Mouse (Mus musculus): ENCODE data around the gene Pin4.
"Not testable (repeated sequence)": the region's sequence is repeated elsewhere in the genome, so short reads cannot be mapped to it uniquely, and the experiment has no call there.

Pin4 gene

GRCm38 (mm10) chrX:102119042-102119864 lies at the start of gene Pin4:
TSS of gene Pin4 (plus strand) at chrX:102119447.
- peak; percentile 88 to 89 for DNase-seq (ENCODE audit: low spot score in 2 of 2)

- DNase-seq (ENCODE audit: low spot score in 2 of 2), result peak; percentile 51 to 57
Observed at GRCm38 (mm10) chrX:102070591-102071471, 48.4 kb upstream of the Pin4 start, which contains the start of gene Rtl5. TSS of gene Rtl5 (minus strand) at chrX:102071304.

- no peak for DNase-seq (ENCODE audit: low spot score in 2 of 2)
Observed at GRCm38 (mm10) chrX:102071517-102071916, 47.7 kb upstream of the Pin4 start.

- no peak for DNase-seq (ENCODE audit: low spot score in 2 of 2)
Observed at GRCm38 (mm10) chrX:102073605-102074325, 45.5 kb upstream of the Pin4 start.

- no peak for DNase-seq (ENCODE audit: low spot score in 2 of 2)
Observed at GRCm38 (mm10) chrX:102074435-102074834, 44.8 kb upstream of the Pin4 start.

GRCm38 (mm10) chrX:102075158-102075557 lies 44.1 kb upstream of the Pin4 start:
- DNase-seq (ENCODE audit: low spot score in 2 of 2), result no peak

- no peak for DNase-seq (ENCODE audit: low spot score in 2 of 2)
Observed at GRCm38 (mm10) chrX:102076886-102077765, 42.1 kb upstream of the Pin4 start.

- DNase-seq (ENCODE audit: low spot score in 2 of 2), result no peak
Observed at GRCm38 (mm10) chrX:102081076-102081475, 38.2 kb upstream of the Pin4 start.

GRCm38 (mm10) chrX:102081573-102082279 lies 37.5 kb upstream of the Pin4 start:
- no peak for DNase-seq (ENCODE audit: low spot score in 2 of 2)

- DNase-seq (ENCODE audit: low spot score in 2 of 2), result no peak
Observed at GRCm38 (mm10) chrX:102082340-102082739, 36.9 kb upstream of the Pin4 start.

GRCm38 (mm10) chrX:102085798-102086443 lies 33.3 kb upstream of the Pin4 start:
- DNase-seq (ENCODE audit: low spot score in 2 of 2), result no peak

- DNase-seq (ENCODE audit: low spot score in 2 of 2), result no peak
Observed at GRCm38 (mm10) chrX:102090605-102091004, 28.6 kb upstream of the Pin4 start.

- DNase-seq (ENCODE audit: low spot score in 2 of 2), result no peak
Observed at GRCm38 (mm10) chrX:102094381-102094904, 24.8 kb upstream of the Pin4 start.

- no peak for DNase-seq (ENCODE audit: low spot score in 2 of 2)
Observed at GRCm38 (mm10) chrX:102101886-102102285, 17.4 kb upstream of the Pin4 start.

- not testable (repeated sequence) for DNase-seq (ENCODE audit: low spot score in 2 of 2)
Observed at GRCm38 (mm10) chrX:102103830-102104229, 15.4 kb upstream of the Pin4 start.

- not testable (repeated sequence) for DNase-seq (ENCODE audit: low spot score in 2 of 2)
Observed at GRCm38 (mm10) chrX:102109349-102109748, 9.9 kb upstream of the Pin4 start.

- no peak for DNase-seq (ENCODE audit: low spot score in 2 of 2)
Observed at GRCm38 (mm10) chrX:102115676-102116075, 3.6 kb upstream of the Pin4 start.

- no peak for DNase-seq (ENCODE audit: low spot score in 2 of 2)
Observed at GRCm38 (mm10) chrX:102121321-102121720, 2.1 kb downstream of the Pin4 start.

GRCm38 (mm10) chrX:102141157-102141556 lies 21.9 kb downstream of the Pin4 start:
- no peak for DNase-seq (ENCODE audit: low spot score in 2 of 2)

Measured in thymus, postnatal 10 days (tissue).